Mouse (Mus musculus) neural tube, embryonic 14.5 days (tissue): ENCODE measurements around the gene Osm. TPM values are rescaled to one million over a fixed set of nuclear protein-coding genes. Genes with fewer than 3 reads are reported as not detected.

ENCODE experiments used
- ATAC-seq: fragments of 200-750 bp; cut with Nextera tagmentation; 2 replicates; pipeline ENCODE4 v1.8.0; 2017; ENCODE audit warnings: low read depth, mild to moderate bottlenecking, moderate TSS enrichment, moderate library complexity
- H3K27ac ChIP-seq: fragments of 300-500 bp; sonication (generic); 2 replicates; pipeline ENCODE4 v1.5.1; 2014; ENCODE audit warnings: low read depth, mild to moderate bottlenecking, control low read depth, low read length, moderate library complexity, mixed read lengths
- H3K27me3 ChIP-seq: fragments of 300-500 bp; sonication (generic); 2 replicates; pipeline ENCODE4 v1.6.1; 2014; ENCODE audit warnings: low read length; ENCODE audit not compliant: control insufficient read depth, insufficient read depth
- H3K36me3 ChIP-seq: fragments of 300-500 bp; sonication (generic); 2 replicates; pipeline ENCODE4 v1.6.1; 2014; ENCODE audit warnings: low read length, mixed read lengths; ENCODE audit not compliant: control insufficient read depth, insufficient read depth
- H3K4me1 ChIP-seq: fragments of 300-500 bp; sonication (generic); 2 replicates; pipeline ENCODE4 v1.6.1; 2014; ENCODE audit warnings: low read length; ENCODE audit not compliant: control insufficient read depth, insufficient read depth
- H3K4me2 ChIP-seq: fragments of 300-500 bp; sonication (generic); 2 replicates; pipeline ENCODE4 v1.6.1; 2014; ENCODE audit warnings: mild to moderate bottlenecking, low read depth, low read length, control low read depth
- H3K4me3 ChIP-seq: fragments of 300-500 bp; sonication (generic); 2 replicates; pipeline ENCODE4 v1.5.1; 2014; ENCODE audit warnings: low read depth, low read length, control low read depth, mixed read lengths
- H3K9ac ChIP-seq: fragments of 300-500 bp; sonication (generic); replicated peaks from 2 replicates; pipeline ENCODE4 v1.6.1; 2014; ENCODE audit warnings: low read depth, mild to moderate bottlenecking, control low read depth, low read length, mixed read lengths
- H3K9me3 ChIP-seq: fragments of 300-500 bp; sonication (generic); 2 replicates; pipeline ENCODE4 v1.6.1; 2016; ENCODE audit warnings: low read length; ENCODE audit not compliant: control insufficient read depth
- WGBS: fragments of 180-500 bp; shearing (Covaris S2); extraction: QIAGEN DNeasy Blood & Tissue Kit; methylation state at CpG from one replicate; pipeline ENCODE4 v1.1.7; 2014; 5-methylcytosine and 5-hydroxymethylcytosine counted together
- polyA plus RNA-seq: library from polyadenylated mRNA; unstranded; fragments of >200 nt; fragmentation: Nextera tagmentation; extraction: Ambion mirVana; gene quantifications from 2 replicates; pipeline ENCODE4 v1.2.1, GENCODE M21; 2014

Gene Osm
- polyA plus RNA-seq, 1 experiment from 2014 or later, result 0.12 TPM

DNA sequence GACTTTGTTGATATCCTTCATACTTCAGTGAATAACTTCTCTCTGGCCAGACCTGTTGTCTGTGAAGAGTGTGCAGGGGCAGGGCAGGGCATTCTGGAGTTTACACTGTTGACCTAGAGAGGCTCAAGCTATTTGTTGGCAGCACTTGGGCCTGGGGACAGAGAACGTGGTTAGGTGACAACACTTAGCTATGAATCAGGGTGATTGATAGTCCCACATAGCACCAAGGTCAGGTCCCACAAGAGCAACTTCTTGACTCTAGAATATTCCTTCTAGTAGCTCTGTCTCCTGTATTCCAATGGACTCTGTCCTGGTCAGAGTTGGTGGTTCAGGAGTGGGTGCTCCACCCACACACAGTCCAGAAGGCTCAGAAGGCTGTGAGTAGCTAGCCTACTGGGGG, 25.4 kb upstream of the Osm start:
- no peak overlapping the region for H3K27ac ChIP-seq
- peaks cover 21% of the 10 kb centered on the region for H3K36me3 ChIP-seq
- H3K4me2 ChIP-seq, result no peak overlapping the region
- no peak overlapping the region for H3K9ac ChIP-seq
- 61% methylated on average over 1 of the region's 1 CpGs for WGBS
- H3K4me1 ChIP-seq, result no peaks in the 10 kb centered on the region
- H3K27me3 ChIP-seq, result no peaks in the 10 kb centered on the region
- H3K9me3 ChIP-seq, result no peaks in the 10 kb centered on the region
- H3K4me3 ChIP-seq, result no peak overlapping the region
- ATAC-seq, result no peak

DNA sequence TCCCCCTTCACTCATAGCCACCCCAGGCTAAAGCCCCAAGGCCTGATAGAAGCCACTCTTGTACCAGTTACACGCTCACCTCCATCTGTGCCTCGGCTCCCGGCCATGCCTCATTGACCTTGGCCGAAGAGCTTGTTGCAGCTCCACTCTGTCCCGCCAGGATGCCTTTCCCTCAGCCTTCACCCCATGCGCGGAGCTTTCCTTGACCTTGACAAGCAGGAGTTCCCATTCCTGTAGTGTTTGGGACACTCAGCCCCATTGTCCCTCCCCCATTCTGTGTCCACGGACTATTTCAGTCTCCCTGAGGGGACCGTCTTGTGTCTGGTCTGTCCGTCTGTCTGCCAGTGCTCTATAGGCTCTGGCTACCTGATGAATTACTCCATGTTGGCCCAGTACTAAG, 23.1 kb upstream of the Osm start:
- H3K36me3 ChIP-seq, result peaks cover 16% of the 10 kb centered on the region
- 91% methylated on average over 10 of the region's 10 CpGs for WGBS

DNA sequence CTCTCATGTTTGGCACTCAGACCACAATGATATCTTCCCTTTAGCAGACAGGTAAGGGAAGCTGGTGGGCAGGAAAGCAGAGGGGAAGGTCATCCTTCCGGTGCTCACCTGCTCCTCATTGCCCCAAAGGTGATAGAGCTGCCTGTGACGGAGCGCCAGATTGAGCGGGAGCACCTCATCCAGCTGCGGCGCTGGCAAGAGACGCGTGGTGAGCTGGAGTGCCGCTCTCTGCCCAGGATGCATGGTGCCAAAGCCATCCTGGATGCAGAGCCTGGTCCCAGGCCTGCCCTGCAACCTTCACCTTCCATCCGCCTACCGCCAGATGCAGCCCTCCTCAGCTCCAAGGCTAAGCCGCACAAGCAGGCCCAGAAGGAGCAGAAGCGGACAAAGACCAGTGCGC, 21.6 kb upstream of the Osm start:
- Histone ChIP-seq H3K4me3 (no peak overlapping the region), H3K9me3 (no peaks in the 10 kb centered on the region), H3K4me2 (no peak overlapping the region), H3K36me3 (peaks cover 16% of the 10 kb centered on the region), H3K9ac (no peak overlapping the region), H3K4me1 (peaks cover 3% of the 10 kb centered on the region; the same call in 1 of the 2 replicates), H3K27me3 (peaks cover 13% of the 10 kb centered on the region; the same call in 1 of the 2 replicates), H3K27ac (no peak overlapping the region)
- WGBS, result 96% methylated on average over 14 of the region's 14 CpGs
- no peak for ATAC-seq

More for the DNA sequence above, 23.1 kb upstream of the Osm start:
- Histone ChIP-seq H3K4me2 (no peak overlapping the region), H3K27me3 (peaks cover 8% of the 10 kb centered on the region; the same call in 1 of the 2 replicates), H3K9me3 (no peaks in the 10 kb centered on the region), H3K9ac (no peak overlapping the region), H3K27ac (no peak overlapping the region), H3K4me3 (no peak overlapping the region), H3K4me1 (peaks cover under 1% of the 10 kb centered on the region; the same call in 1 of the 2 replicates)
- no peak for ATAC-seq

DNA sequence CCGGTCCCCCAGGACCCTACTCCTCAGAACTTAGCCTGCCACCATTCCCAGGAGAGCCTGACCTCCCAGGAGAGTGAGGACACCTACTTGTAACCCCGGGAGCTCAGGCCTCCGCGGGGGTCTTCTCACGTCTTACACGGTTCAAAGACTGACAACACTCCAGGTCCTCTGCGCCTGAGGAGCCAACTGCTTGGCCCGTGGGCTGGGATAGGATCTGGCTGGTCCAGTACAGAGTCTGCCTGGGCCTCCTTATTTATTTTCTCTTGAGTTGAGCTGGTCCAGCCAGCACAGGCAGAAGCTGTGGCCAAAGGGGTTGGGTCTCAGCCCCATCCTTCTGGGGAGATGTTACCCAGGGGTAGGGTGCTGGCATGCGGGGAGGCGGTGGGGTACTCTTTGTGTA, 21.2 kb upstream of the Osm start:
- ATAC-seq, result no peak
- Histone ChIP-seq H3K4me1 (peaks cover 3% of the 10 kb centered on the region; the same call in 1 of the 2 replicates), H3K4me2 (no peak overlapping the region), H3K36me3 (peaks cover 16% of the 10 kb centered on the region), H3K27me3 (peaks cover 13% of the 10 kb centered on the region; the same call in 1 of the 2 replicates), H3K9ac (no peak overlapping the region), H3K9me3 (no peaks in the 10 kb centered on the region), H3K27ac (no peak overlapping the region), H3K4me3 (no peak overlapping the region)
- WGBS, result 89% methylated on average over 10 of the region's 10 CpGs

DNA sequence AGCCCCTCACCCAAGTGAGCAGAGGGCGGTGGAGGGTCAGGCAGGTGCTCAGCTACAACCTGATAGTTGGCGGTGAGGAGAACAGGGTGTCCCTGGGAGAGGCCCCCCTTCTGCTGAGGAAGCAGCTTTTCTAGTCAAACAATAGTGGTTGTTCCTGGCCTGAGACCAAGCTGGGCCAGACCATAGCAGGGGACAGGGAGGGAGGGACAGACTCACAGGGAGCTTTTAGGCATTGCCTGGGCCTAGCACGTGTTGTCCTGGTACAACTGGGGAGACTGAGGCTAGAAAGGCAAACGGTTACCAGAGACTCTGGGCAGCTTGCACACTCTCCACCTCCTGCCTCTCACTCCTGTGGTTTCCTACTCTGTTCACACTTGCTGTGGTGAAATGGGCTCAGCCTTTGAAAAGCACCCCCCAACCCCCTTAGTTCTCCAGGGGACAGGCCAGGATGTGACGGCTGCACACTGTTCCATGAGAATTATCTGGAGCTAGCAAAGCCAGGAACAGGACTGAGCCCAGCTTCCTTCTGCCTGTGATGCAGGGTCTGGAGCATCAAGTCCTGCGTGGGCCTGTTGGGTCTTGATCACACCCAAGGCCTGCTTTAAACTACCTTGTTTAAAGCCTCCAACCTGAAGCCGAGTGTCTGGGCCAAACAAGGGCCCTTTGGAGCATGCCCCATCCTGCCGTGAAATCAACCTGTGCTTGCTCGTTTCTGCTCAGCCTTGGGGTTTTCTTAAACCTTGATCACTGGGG, 19.8 kb upstream of the Osm start:
- Histone ChIP-seq H3K27ac (no peak overlapping the region), H3K4me2 (no peak overlapping the region), H3K4me3 (no peak overlapping the region), H3K27me3 (peaks cover 13% of the 10 kb centered on the region; the same call in 1 of the 2 replicates), H3K9me3 (no peaks in the 10 kb centered on the region), H3K9ac (no peak overlapping the region), H3K36me3 (peaks cover 16% of the 10 kb centered on the region), H3K4me1 (peaks cover 3% of the 10 kb centered on the region; the same call in 1 of the 2 replicates)
- ATAC-seq, result no peak
- 84% methylated on average over 9 of the region's 9 CpGs for WGBS

DNA sequence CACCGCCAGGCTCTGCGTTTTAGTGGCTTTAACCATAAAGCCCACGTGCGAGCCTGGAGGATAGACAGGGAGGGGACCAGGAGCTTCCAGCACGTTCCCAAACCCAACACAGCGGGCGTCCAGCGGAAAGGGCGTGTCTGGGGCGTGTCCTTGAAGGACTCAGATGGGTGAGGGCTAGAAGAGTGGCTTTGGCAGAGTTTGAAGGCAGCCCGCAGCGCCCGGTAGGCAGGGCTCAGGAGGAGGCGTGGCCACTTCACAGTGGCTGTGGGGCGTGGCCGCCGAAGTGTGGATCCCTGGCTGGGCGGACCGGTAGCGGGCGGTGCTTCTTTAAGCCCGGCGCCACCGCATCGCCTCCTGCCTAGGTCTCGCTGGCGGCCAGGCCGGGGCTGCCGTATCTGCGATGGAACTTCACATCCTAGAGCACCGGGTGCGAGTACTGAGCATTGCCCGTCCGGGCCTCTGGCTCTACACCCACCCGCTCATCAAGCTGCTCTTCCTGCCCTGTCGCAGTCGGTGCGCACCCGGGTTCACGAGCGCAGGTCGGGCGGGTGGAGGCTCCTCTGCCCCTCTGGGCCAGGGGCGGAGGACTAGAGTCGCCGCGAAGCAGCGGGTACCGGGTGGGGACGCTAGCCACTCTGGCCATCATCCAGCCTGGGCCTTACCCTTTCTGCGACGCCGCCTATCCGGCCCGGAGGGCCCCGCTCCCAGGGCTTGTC, 18.1 kb upstream of the Osm start, which contains the start of gene Castor1:
TSS of gene Castor1 (plus strand) at position 312 of the 716 bp plus-strand sequence.
- peak; percentile 62; the same call in 1 of the 2 replicates for ATAC-seq
- WGBS, result 2% methylated on average over 56 of the region's 56 CpGs
- Histone ChIP-seq H3K27me3 (peaks cover 13% of the 10 kb centered on the region; the same call in 1 of the 2 replicates), H3K9ac (peak within 1 kb of the TSS; percentile 48), H3K36me3 (peaks cover 12% of the 10 kb centered on the region), H3K4me2 (peak within 1 kb of the TSS; percentile 62), H3K27ac (no peak within 1 kb of the TSS), H3K4me1 (peaks cover 3% of the 10 kb centered on the region; the same call in 1 of the 2 replicates), H3K4me3 (peak within 1 kb of the TSS; percentile 36), H3K9me3 (no peaks in the 10 kb centered on the region)

DNA sequence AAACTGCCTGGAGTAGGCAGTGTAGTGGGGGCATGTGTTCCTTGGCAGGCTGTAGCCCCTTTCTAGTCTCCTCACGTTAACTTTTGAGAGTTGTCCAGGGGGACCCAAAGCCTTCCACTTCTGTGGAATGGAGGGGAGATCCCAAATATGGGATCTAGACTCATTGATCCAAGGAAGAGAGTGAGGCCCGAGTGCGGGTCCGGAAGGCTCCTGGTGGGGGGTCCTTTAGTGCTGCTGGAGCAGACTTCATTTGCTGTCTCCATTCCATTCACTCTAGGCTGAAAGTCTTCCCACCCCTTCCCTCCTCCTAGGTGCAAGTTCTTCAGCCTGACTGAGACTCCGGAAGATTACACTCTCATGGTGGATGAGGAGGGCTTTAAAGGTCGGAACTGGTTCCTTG, 17.6 kb upstream of the Osm start:
- no peak for ATAC-seq
- H3K4me3 ChIP-seq, result peak overlapping the region; percentile 36
- H3K36me3 ChIP-seq, result peaks cover 7% of the 10 kb centered on the region; the same call in 1 of the 2 replicates
- no peak overlapping the region for H3K27ac ChIP-seq
- H3K27me3 ChIP-seq, result peaks cover 13% of the 10 kb centered on the region; the same call in 1 of the 2 replicates
- 4% methylated on average over 6 of the region's 6 CpGs for WGBS
- H3K4me1 ChIP-seq, result peaks cover 3% of the 10 kb centered on the region; the same call in 1 of the 2 replicates
- peak overlapping the region; percentile 62 for H3K4me2 ChIP-seq
- no peaks in the 10 kb centered on the region for H3K9me3 ChIP-seq
- peak overlapping the region; percentile 48; the same call in 1 of the 2 replicates for H3K9ac ChIP-seq

DNA sequence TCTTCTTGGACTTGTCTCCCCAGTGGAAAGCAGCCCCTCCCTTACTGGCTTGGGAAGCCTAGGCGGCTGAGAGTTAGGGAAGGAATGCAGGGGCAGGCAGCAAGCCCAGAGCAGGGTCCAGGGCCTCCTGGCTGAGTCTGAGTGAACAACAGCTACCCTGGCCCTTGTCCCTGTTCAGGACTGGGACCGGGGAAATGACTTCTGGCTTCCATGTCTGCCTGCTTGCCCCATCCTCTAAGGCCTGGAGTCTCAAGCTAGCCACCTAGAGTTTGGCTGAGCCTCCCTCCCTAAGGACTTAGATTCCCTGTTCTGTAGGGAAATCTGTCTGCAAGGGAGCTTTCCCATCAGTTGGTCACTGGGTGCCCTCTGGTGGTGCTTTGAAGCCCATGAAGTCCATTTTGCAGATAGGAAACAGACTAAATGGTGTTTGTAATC, 16.9 kb upstream of the Osm start:
- Histone ChIP-seq H3K27ac (no peak overlapping the region), H3K4me1 (peaks cover 3% of the 10 kb centered on the region; the same call in 1 of the 2 replicates), H3K9ac (no peak overlapping the region), H3K27me3 (peaks cover 13% of the 10 kb centered on the region; the same call in 1 of the 2 replicates), H3K4me2 (no peak overlapping the region), H3K4me3 (no peak overlapping the region), H3K36me3 (peaks cover 6% of the 10 kb centered on the region; the same call in 1 of the 2 replicates), H3K9me3 (no peaks in the 10 kb centered on the region)
- WGBS, result 20% methylated on average over 2 of the region's 2 CpGs
- no peak for ATAC-seq
